Mouse (Mus musculus) limb, embryonic 10.5 days (tissue): ENCODE results near the gene Lrrc28. TPM values are rescaled to one million over a fixed set of nuclear protein-coding genes. Genes with fewer than 3 reads are reported as not detected.

ENCODE experiments used
- polyA plus RNA-seq: library from polyadenylated mRNA; unstranded; fragments of >200 nt; fragmentation: Nextera tagmentation; extraction: Ambion mirVana; gene quantifications from 2 replicates; pipeline ENCODE4 v1.2.1, GENCODE M21; 2016

Gene Lrrc28
- polyA plus RNA-seq, 1 experiment from 2014 or later = 22.5 TPM

Other genes with a start within 250 kb of the Lrrc28 start
- 52.0 and 59.6 TPM in 2 replicates for gene Ttc23, start 2.1 kb upstream of the Lrrc28 start, polyA plus RNA-seq
- gene Synm, start 114.5 kb upstream of the Lrrc28 start, polyA plus RNA-seq = 0.15 and 0.29 TPM in 2 replicates